Mouse (Mus musculus) myocyte (in vitro differentiated cells): ENCODE measurements around the gene Fam172a.

ENCODE experiments used
- CEBPB ChIP-seq: IDR thresholded peaks from 2 replicates; pipeline ENCODE4 v1.6.1; 2011; ENCODE audit warnings: mild to moderate bottlenecking, moderate library complexity; ENCODE audit not compliant: poor library complexity, insufficient read depth, severe bottlenecking
- E2F4 ChIP-seq: IDR thresholded peaks from one replicate; pipeline ENCODE4 v1.6.1; 2011; ENCODE audit warnings: mild to moderate bottlenecking, control low read depth, moderate library complexity; ENCODE audit not compliant: insufficient read depth
- MYOD1 ChIP-seq, 3 experiments: IDR thresholded peaks; one replicate each; pipeline ENCODE4 v1.6.1; 2011; ENCODE audit warnings: control low read depth in 2 of 3, low read depth in 2 of 3, mild to moderate bottlenecking in 2 of 3, moderate library complexity in 1 of 3; ENCODE audit not compliant: insufficient read length in 2 of 3, control insufficient read depth in 1 of 3
- MYOG ChIP-seq, 3 experiments: IDR thresholded peaks; one replicate each; pipeline ENCODE4 v1.6.1; 2011; ENCODE audit warnings: control low read depth in 2 of 3, low read depth in 2 of 3, mild to moderate bottlenecking in 2 of 3; ENCODE audit not compliant: insufficient read length in 2 of 3, control insufficient read depth in 1 of 3, insufficient read depth in 1 of 3
- POLR2A ChIP-seq: IDR thresholded peaks from one replicate; pipeline ENCODE4 v1.6.1; 2011; ENCODE audit warnings: low read depth, mild to moderate bottlenecking, control low read depth, moderate library complexity; ENCODE audit not compliant: insufficient read length
- POLR2AphosphoS2 ChIP-seq: IDR thresholded peaks from one replicate; pipeline ENCODE4 v1.6.1; 2011; ENCODE audit warnings: low read depth, control low read depth; ENCODE audit not compliant: insufficient read length
- SRF ChIP-seq: IDR thresholded peaks from one replicate; pipeline ENCODE4 v1.6.1; 2011; ENCODE audit warnings: low read depth; ENCODE audit not compliant: control insufficient read depth, insufficient read length
- TCF12 ChIP-seq: IDR thresholded peaks from one replicate; pipeline ENCODE4 v1.6.1; 2011; ENCODE audit warnings: mild to moderate bottlenecking, control low read depth; ENCODE audit not compliant: poor library complexity, insufficient read depth, severe bottlenecking
- USF1 ChIP-seq: IDR thresholded peaks from one replicate; pipeline ENCODE4 v1.6.1; 2011; ENCODE audit warnings: low read depth, mild to moderate bottlenecking, control low read depth, moderate library complexity

- TF ChIP-seq USF1 (no peak), POLR2A (no peak), POLR2AphosphoS2 (no peak), CEBPB (no peak), SRF (no peak), MYOG (IDR thresholded peaks at IDR 0.05; ENCODE audit: control insufficient read depth in 1 of 3, insufficient read depth in 1 of 3, insufficient read length in 2 of 3, low read depth in 2 of 3) (no peak), E2F4 (no peak), TCF12 (no peak), MYOD1 (IDR thresholded peaks at IDR 0.05; ENCODE audit: control insufficient read depth in 1 of 3, insufficient read length in 2 of 3, low read depth in 2 of 3) (no peak)
These were observed 486.0 kb downstream of the Fam172a start for GRCm38 (mm10) chr13:78187833-78188232.
